Mouse (Mus musculus) ES-CJ7 (cell line): ENCODE data around the gene U2surp.
A peak's percentile ranks its signal among the peaks of the same experiment; 100 is the strongest.

Experiments
- DNase-seq: peaks from one replicate; pipeline ENCODE4 v3.0.0; 2011; ENCODE audit warnings: low read depth, low spot score

U2surp gene

GRCm38 (mm10) chr9:95511472-95512330 is at the start of gene U2surp:
TSS of gene U2surp (minus strand) at chr9:95511996.
- DNase-seq = peak; percentile 99

- DNase-seq = peak; percentile 50
These were observed 48.3 kb upstream of the U2surp start for GRCm38 (mm10) chr9:95559936-95560735.

GRCm38 (mm10) chr9:95559059-95559935 is 47.5 kb upstream of the U2surp start, which contains the start of gene Paqr9:
TSS of gene Paqr9 (plus strand) at chr9:95559657.
- peak; percentile 22 for DNase-seq

DNA sequence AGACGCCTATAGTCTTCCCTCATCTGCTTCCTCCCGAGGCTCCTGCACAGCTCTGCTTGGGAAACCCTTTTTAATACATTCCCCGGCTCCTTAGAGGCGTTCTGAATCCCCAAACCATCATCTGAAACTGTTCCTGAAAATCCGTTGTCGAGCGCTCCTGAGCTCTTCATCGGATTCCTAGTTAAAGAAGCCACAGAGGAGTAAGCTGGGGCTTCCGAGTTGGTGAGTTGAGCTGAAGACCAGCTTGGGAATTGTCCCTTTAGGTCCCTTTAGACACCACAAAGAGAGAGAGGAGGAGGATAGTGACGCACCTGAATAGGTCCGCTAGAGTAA is 46.9 kb upstream of the U2surp start:
- DNase-seq = no peak

DNA sequence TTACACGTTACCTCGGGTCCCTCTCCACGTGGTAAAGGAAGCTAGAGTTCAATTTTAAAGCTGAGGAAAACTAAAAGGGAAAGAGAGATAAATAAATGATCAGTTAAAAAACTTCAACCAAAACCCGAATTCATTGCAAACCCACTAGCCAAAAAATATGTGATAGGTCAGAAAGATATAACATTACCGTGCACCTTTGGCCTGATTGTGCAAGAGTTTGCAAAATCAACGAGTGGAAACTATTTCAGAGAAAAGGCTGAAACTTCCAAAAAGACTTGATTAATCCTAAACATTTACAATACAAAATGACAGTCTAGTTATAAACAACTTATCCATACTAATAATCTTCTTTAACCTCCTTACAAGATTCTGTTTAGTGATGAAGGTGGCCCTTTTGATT is 45.9 kb upstream of the U2surp start:
- no peak for DNase-seq

DNA sequence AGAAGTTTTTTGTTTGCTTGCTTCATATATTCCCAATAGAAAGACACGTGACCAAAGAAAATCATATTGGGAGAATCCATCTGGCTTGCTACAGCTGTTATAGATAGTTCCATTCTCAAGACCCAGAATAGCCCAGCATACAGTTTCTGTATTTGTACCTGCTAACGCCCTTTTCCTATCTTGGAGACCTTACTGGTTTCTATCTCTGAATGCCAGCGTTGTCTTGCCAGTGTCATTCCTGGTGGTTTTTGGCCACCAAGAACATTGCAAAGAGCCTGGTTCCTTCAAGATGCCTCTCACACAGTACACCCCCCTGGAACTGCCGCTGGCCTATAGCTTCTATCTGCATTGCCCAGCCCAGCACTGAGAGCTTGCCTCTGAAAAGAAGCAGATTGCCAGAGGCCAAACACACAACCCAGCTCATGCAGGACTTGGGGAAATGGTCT is 44.3 kb upstream of the U2surp start:
- no peak for DNase-seq

DNA sequence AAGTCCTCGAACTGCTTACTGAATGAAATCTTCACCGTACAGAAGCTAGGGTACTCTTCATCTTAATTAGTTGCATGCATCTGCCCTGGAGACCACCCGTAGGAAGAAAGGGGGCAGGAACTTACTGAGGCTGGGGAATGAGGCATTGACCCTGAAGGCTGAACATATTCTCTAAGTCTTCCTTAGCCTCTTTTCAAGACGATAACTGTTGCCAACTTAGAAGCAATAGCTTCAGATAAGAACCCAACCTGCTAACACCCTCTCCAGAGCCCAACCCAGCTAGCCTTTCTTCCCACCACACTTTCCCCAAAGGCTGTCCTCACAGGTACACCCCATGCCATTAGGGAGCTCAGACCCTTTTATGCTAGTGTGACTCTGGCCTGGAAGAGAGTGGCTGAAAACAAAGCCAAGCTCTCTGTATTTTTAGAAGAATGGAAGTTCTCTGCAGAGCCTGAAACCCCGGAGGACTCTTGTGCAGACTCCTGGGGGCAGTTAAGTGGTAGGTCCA is 43.5 kb upstream of the U2surp start:
- no peak for DNase-seq

- DNase-seq = no peak
These were observed 42.7 kb upstream of the U2surp start for GRCm38 (mm10) chr9:95554231-95555221.

DNA sequence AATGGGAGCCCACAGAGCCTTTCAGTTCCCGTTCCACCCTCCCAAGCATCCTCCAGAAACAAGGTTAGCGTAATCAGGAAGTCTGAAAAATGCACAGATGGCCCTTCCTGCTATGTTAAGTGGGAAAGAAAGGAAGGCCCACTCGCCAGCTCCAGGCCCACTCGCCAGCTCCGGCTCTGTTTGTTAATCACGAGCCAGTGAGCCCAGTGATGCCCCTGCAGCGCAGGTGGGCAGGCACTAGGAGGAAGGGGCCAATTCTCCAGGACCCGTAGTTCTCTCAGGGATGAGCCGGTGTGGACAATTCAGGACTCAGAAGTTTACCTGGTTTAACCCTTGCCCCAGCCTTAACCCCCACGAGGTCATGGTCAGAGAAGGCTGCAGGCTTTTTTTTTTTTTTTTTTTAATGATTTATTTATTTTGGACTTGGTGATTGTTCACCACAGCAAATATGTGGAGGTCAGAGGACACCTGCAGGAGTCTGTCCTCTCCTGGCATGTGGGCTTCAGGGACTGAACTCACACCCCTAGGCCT is 40.4 kb upstream of the U2surp start:
- no peak for DNase-seq

GRCm38 (mm10) chr9:95550856-95551774 is 39.3 kb upstream of the U2surp start:
- no peak for DNase-seq

- DNase-seq = no peak
These were observed 38.0 kb upstream of the U2surp start for GRCm38 (mm10) chr9:95549626-95550411.

- peak; percentile 36 for DNase-seq
These were observed 34.9 kb upstream of the U2surp start for GRCm38 (mm10) chr9:95546679-95547078.

DNA sequence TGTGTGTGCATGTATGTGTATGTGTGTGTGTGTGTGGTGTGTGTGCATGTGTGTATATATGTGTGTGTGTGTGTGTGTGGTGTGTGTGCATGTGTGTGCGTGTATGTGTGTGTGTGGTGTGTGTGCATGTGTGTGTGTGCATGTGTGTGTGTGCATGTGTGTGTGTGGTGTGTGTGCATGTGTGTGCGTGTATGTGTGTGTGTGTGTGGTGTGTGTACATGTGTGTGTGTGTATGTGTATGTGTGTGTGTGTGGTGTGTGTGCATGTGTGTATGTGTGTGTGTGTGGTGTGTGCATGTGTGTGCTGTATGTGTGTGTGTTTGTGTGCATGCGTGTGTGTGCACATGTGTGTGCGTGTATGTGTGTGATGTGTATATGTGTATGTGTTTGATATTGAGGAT is 32.8 kb upstream of the U2surp start:
- no peak for DNase-seq

DNA sequence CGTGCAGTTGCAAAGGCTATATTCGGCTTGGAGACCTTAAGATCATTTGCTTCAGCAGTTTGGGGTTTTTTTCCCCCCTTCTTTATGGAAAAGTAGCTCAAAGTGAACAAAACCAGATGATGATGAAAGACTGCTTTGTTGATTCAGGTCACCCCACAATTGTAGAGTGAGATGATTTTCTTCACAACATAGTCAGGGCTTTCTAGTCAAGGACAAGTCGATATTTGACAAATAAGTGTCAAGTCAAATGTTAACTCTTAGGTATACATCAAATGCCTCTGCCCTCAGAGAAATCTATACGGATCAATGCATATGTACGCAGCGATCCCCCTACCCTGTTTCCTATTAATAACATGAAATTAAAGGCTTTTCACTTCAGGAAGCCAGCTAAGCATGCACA is 30.7 kb upstream of the U2surp start:
- no peak for DNase-seq

GRCm38 (mm10) chr9:95541650-95542432 is 30.0 kb upstream of the U2surp start:
- no peak for DNase-seq

DNA sequence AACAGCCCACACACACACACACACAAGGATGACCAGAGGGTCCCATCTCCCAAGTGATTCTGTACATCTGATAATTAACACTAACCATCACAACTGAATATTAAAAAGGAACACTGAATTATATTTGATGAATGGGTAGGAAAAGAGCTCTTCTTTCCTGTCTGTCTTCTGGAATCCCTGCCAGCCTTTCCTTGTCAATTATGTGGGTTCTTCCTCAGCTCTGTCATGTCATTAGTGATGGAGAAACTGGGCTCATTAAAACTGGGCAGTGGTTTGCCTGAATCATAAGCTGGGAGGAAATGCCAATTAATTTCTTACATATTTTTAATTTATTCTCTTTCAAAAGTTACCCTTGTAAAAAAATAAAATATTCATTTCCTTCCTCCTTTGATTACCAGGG is 29.4 kb upstream of the U2surp start:
- no peak for DNase-seq

- DNase-seq = peak; percentile 82
These were observed 28.7 kb upstream of the U2surp start for GRCm38 (mm10) chr9:95540487-95540886.
